Mouse (Mus musculus) layer of hippocampus, postnatal 14 days (tissue): ENCODE data around the gene Slc38a4. TPM values are rescaled to one million over a fixed set of nuclear protein-coding genes. Genes with fewer than 3 reads are reported as not detected.

ENCODE experiments used
- DNase-seq, 2 experiments: peaks; one replicate each; pipeline ENCODE4 v3.0.0; 2021 to 2022; ENCODE audit warnings: low spot score in 2 of 2, mixed read lengths in 1 of 2
- total RNA-seq, 2 experiments: library from RNA; stranded (reverse); gene quantifications; 2 replicates each; pipeline ENCODE4 v1.2.3; 2021

Gene Slc38a4
- total RNA-seq, 2 experiments from 2014 or later = 0.95 to 1.1 TPM

GRCm38 (mm10) chr15:97054767-97055489 is 828 bp downstream of the Slc38a4 start:
- no peak for DNase-seq

DNA sequence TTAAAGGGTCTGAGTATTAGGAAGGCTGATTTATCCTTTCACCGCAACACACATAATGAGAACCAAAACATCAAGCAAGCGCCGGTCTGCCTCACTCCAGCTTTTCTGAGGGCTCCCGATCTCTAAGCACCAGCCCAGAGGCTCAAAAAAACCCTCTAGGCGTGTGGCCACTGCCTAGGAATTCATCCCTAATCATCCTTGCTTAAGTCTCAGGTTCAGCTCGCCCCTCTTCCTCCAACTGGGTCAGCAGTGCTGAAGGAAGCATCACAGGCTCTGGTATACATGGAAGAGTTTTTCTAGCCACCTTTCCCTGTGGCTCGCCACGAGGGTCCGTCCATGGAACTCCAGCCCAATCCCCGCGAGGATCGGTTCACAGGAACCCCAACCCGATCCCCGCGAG is 1.6 kb downstream of the Slc38a4 start:
- no peak for DNase-seq

DNA sequence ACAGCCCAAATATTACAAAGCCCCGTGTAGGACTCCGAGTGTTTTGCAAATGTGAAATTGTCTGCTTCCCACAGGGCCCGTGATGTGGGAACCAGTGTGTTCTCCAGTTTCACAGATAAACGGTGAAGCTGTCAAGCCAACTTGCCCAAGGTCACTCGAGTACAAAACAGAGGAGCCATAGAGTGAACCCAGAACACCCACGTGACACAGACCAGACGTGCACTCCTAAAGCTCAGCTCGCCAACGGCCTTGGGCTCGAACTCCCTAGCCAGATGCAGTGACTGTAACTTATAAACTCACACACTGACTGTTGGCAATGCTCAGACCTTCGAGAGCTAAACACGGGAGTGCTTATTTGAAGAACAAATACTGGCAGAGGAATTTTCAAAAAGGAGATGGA is 5.3 kb downstream of the Slc38a4 start:
- DNase-seq = no peak

DNA sequence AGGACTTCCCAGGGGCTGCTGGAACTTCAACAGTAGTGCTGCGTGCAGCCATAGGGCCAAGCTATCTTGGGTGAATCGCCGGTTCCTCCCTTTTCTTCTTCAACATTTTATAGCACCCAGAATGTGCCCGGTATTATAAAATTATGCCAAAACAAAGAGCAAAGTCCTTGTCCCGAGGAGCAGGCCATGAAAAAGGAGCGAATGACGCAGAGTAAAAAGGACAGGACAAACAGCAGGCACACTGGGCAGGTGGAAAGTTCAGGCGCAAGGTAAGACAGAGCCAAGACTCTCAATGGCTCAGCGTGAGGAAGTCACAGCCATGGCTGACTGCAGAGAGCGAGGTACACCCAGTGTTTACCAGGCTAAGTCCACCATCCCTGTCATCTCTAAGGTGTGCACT is 5.7 kb downstream of the Slc38a4 start:
- DNase-seq = no peak

DNA sequence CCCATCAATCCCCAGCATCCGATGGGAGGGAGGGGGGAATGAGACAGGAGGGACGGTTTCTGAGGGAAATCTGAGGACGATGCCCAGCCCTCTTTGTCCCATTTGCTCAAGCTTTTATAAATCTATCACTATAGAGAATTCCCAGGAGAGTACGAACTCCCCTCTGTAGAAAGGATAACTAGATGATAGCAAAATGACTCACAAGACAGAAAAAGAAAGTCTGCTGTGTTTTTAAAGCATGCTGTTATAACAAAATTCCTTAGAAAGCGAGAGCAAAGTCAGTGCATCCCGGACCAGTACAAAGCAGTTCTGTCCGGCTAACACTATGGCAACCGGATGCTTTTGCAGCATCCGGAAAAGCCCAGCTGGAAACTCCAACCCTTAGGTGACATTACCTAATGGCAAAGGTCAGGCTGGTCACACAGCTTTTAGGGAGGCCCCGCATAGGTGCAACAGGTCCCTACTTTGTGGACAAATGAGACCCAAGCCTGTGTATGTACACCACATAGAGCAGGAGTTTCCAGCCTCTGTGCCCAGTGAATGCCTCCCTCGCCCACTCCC is 6.4 kb downstream of the Slc38a4 start:
- no peak for DNase-seq

DNA sequence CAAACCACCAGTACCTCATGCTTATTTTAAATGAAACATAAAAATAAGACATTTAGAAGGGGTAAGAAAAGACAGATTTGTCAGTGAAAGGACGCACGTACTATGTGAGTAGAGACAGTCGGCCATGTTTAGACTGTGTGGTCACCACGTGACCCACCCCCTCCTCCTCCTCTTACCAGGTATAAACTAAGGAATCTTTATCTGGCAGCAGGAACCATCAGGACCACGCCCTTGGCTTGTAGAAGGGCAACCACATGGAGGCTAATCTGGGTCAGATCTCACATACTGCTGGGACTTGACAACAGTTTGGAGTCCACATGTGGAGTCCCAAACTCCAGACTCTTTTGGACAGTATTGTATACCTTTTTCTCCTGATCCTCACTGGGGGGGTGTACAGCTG is 7.5 kb downstream of the Slc38a4 start:
- DNase-seq = no peak

- no peak for DNase-seq
Measured at GRCm38 (mm10) chr15:97043921-97044320, 11.8 kb downstream of the Slc38a4 start.

DNA sequence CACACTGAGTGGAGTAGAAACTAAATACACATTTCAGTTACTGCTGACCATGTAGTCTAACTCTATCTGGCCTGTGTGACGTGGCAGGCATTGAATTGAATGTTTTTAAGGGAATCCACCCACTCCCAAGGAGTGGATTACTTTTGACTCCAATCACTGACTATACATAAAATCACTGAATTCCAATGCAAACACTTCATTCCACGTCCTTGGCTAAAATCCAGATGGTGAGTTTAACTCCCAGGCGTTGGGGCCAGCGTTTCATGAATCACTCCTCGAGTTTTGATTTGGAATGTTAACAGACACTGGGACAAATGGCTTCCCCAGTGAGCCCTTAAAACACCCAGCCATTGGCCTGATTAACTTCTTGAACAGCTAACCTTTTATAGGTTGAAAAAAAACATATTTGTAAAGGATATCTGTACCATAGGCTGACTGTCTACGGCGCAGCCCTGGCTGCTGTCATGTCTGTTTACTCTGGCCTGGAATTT is 13.7 kb downstream of the Slc38a4 start:
- no peak for DNase-seq

DNA sequence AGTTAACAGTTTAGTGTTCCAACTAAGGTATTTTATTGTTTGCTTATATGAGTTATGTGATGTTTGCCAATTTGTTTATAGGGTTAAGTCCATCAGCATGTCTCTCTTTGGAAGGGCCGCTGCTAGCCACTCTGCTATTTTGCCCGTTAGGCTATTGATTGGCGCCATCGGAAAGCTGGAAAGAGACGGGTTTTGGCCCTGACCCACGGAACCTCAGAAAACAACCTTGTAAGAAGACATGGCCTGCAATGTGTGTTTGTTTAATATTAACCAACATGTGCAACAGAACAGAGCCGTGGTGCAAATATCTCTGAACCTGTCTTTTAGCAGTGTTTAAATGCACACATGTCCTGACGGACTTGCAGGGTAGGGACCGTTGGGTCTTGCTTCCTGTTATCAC is 14.6 kb downstream of the Slc38a4 start:
- DNase-seq = no peak

DNA sequence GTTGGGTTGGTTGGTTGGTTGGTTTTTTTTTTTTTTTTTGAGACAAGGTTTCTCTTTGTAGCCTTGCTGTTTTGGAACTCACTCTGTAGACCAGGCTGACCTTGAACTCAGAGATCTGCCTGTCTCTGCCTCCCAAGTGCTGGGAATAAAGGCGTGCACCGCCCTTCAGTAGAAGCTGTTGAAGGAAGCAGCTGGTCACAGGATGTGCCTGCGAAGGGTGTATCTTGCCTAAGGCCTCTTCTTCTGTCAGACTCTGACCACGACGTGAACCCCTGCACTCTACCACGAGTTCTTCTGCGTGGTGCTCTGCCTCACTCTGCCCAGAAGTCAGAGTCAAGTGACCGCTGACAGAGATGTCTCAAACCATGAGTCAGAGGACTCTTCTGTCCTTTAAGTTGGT is 18.0 kb downstream of the Slc38a4 start:
- no peak for DNase-seq

DNA sequence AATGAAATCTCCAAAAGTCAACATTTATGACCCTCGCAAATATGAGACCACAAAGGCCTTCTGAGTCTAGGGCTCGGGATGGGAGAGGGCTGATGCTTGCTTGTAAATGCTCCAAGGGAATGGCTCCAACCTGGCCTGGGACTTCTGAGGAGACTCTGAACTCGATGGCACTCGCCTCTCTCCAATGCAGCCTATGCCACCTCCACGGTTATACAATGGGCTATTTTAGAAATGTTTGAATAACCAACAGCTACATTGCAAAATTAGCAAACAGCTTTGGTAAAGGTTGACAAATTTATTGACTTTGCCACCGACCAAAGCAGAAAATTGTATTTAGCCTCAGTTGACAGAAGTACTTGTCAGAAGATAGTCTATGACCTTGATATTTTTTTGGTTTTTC is 19.9 kb downstream of the Slc38a4 start:
- no peak for DNase-seq

DNA sequence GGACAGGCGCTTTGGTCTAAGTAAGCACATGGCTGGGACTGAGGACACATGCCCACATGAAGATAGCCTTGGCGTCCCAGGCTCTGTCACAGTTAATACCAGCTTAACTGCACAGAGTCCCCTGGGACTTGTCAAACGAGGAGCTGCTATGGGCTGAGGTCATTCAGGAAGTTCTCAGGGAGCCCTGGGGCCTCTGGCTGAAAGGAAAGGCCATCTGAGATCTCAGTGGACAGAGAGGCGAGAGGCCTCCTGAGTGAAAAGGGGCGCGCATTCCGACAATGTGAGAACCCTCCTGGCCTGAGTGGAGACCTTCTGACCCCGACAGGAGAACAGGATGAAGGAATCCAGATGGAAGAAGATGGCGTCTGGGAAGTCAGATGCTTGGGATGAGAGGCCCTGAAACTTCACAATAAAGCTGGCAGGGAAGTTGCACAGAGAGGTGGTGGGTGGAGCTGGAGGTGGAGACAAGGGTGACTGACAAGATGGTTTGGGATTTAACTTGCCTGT is 22.2 kb downstream of the Slc38a4 start:
- DNase-seq = no peak

DNA sequence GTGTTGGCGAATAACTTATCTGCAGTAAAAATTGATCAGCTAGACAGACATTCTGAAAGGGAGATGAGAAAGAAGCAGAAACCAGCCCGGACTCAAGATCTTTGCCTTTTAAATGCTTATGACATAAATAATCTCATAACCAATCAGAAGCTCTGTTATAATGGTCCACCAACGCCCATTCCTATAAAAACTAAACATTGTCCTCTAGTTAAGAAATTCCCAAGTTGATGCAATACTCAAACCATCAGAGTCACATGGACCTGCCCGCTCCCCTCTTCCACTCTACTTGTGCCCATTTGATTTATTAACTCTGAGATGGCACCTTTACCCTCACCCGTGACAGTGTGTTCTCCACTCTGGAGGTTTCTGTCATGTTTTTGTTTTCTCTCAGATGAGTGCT is 23.9 kb downstream of the Slc38a4 start:
- DNase-seq = no peak

- DNase-seq = no peak
Measured at GRCm38 (mm10) chr15:97030984-97031492, 24.7 kb downstream of the Slc38a4 start.

DNA sequence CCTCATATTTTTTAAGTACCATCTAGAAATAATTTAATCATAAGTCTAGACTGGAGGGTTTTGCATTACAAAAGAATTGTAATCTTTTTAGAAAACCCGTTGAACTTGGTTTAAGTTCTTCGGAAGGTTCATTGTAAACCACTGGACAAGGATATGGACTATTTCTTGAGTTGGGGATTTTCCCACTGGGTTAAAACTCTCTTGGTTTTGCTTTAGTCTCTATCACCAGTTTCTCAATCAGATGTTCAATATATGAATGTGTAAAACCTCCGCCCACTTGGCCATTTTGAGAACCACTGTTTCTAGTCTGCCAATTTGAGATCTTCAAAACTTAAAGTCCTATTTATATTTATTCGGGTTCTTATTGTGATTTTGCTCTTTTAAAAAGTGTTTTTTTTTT is 25.6 kb downstream of the Slc38a4 start:
- DNase-seq = no peak

- DNase-seq = no peak
Measured at GRCm38 (mm10) chr15:97029064-97029791, 26.5 kb downstream of the Slc38a4 start.

GRCm38 (mm10) chr15:97028651-97029050 is 27.1 kb downstream of the Slc38a4 start:
- no peak for DNase-seq

- no peak for DNase-seq
Measured at GRCm38 (mm10) chr15:97028046-97028634, 27.6 kb downstream of the Slc38a4 start.

- DNase-seq = no peak
Measured at GRCm38 (mm10) chr15:97026670-97027069, 29.1 kb downstream of the Slc38a4 start.

GRCm38 (mm10) chr15:97022764-97023163 is 33.0 kb downstream of the Slc38a4 start:
- DNase-seq = no peak

- DNase-seq = no peak
Measured at GRCm38 (mm10) chr15:97022213-97022612, 33.5 kb downstream of the Slc38a4 start.

GRCm38 (mm10) chr15:97020221-97020620 is 35.5 kb downstream of the Slc38a4 start:
- no peak for DNase-seq
